Mouse (Mus musculus) CH12F3 (cell line): ENCODE data around the gene Slc26a8.

Source experiments
- in situ Hi-C: fragments of 300-500 bp; cut with MboI; formaldehyde crosslinking; loops from 2 replicates; pipeline ENCODE4 v1.14.3; 2020; ENCODE audit warnings: low sequenced_read_pairs

Slc26a8 gene

DNA sequence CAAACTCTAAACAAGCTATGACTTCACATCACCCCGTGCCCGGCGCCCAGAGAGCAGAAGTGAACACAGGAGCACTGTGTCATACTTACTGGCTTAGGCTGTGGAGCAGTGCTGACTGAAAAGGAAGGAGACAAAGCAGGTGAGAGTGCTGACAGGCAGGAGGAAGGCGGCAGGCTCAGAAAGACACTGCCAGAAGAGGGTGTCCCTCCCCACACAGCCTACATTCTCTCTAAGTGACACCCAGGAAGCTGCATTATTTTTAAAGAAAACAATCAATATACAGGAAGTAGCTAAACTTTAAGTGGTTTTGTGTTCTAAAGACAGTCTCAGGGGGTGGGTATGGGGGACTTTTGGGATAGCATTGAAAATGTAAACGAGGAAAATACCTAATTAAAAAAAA is 89.3 kb downstream of the Slc26a8 start:
- in situ Hi-C loops: no loop called here

DNA sequence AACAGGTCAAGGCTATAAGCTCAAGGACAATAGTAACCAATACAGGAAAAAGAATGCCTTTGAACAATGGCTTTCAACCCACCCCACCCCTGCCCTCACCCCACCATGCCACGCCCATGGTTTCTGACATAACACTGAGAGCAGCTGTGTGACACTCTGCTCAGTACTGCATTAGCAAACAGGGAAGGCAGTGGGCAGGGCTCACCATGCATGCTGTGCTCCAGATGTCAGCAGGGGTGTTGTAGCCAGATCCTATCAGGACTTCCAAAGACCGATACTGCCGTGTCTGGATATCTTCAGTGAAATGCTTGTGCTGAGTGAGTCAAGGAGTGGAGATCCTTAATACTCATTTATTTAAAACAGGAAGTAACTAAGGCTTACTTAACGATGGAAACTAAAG is 96.1 kb downstream of the Slc26a8 start:
- in situ Hi-C loops: no loop called here

DNA sequence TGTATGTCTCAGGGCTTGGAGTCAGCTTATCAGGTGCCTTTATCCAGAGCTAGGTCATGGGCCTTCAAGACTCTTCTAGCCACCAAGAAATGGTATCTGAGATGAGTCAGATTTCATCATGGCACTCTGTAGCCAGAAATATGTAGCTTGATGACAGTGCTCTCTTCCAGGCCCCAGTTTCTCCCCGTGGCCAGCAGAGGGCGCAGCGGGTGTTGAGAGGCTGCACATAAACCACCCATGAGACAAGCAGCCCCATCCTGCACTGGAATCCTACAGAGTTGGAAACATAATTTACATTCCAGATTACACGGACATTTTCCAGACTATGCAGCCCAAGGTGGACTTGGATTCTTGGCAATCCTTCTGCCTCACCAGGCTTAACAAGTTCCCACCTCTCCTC is 97.0 kb downstream of the Slc26a8 start:
- in situ Hi-C loops: no loop called here

GRCm38 (mm10) chr17:28591476-28591875 is 98.6 kb downstream of the Slc26a8 start:
- in situ Hi-C loops: no loop called here

GRCm38 (mm10) chr17:28590596-28590995 is 99.4 kb downstream of the Slc26a8 start:
- in situ Hi-C loops: no loop called here

DNA sequence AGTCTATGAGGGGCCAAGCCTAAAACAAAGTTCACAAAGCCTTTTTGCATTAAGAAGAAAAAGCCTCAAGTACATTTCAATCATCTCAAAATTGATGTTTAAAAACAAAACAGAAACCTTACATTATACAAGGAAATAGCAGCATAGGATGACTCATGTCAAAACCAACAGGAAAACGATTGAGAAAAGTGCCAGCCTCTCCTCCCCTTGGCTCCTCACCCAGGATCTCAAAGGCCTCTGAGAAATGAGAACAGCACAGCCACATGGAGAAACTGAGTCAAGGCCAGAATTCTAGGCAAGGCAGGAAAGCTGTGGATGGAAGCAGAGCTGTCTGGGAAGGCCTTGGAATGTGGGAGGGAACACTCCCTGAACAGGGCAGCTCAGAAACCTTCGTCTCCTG is 101.4 kb downstream of the Slc26a8 start:
- in situ Hi-C loops: no loop called here
